Mouse (Mus musculus) liver, postnatal 0 days (tissue): Measurements from ENCODE around the gene Ndufb8. TPM values are rescaled to one million over a fixed set of nuclear protein-coding genes. Genes with fewer than 3 reads are reported as not detected.

Source experiments
- ATAC-seq: fragments of 200-750 bp; cut with Nextera tagmentation; 2 replicates; pipeline ENCODE4 v1.8.0; 2017; ENCODE audit warnings: mild to moderate bottlenecking, moderate library complexity
- DNase-seq: peaks from one replicate; pipeline ENCODE4 v3.0.0-alpha.2; 2016
- H3K27ac ChIP-seq: fragments of 300-500 bp; sonication (generic); 2 replicates; pipeline ENCODE4 v1.5.1; 2014; ENCODE audit warnings: antibody characterized with exemption, moderate library complexity, mild to moderate bottlenecking, low read depth
- H3K27me3 ChIP-seq: fragments of 300-500 bp; sonication (generic); 2 replicates; pipeline ENCODE4 v1.6.1; 2014; ENCODE audit warnings: low read length, control low read depth, mixed read lengths; ENCODE audit not compliant: insufficient read depth
- H3K36me3 ChIP-seq: fragments of 300-500 bp; sonication (generic); replicated peaks from 2 replicates; pipeline ENCODE4 v1.6.1; 2014; ENCODE audit warnings: mild to moderate bottlenecking, control low read depth, low read length, moderate library complexity, mixed read lengths; ENCODE audit not compliant: insufficient read depth
- H3K4me1 ChIP-seq: fragments of 300-500 bp; sonication (generic); 2 replicates; pipeline ENCODE4 v1.6.1; 2014; ENCODE audit warnings: antibody characterized with exemption, mild to moderate bottlenecking, control low read depth; ENCODE audit not compliant: insufficient read depth
- H3K4me2 ChIP-seq: fragments of 300-500 bp; sonication (generic); 2 replicates; pipeline ENCODE4 v1.6.1; 2014; ENCODE audit warnings: low read depth, mild to moderate bottlenecking, low read length, moderate library complexity, mixed read lengths
- H3K4me3 ChIP-seq: fragments of 300-500 bp; sonication (generic); 2 replicates; pipeline ENCODE4 v1.5.1; 2014; ENCODE audit warnings: low read depth, low read length
- H3K9ac ChIP-seq: fragments of 300-500 bp; sonication (generic); replicated peaks from 2 replicates; pipeline ENCODE4 v1.6.1; 2014; ENCODE audit warnings: mild to moderate bottlenecking, moderate library complexity
- H3K9me3 ChIP-seq: fragments of 300-500 bp; sonication (generic); 2 replicates; pipeline ENCODE4 v1.6.1; 2016; ENCODE audit warnings: mild to moderate bottlenecking, control low read depth, low read length, mixed read lengths
- CTCF ChIP-seq: sonication (generic); IDR thresholded peaks from 2 replicates; pipeline ENCODE4 v1.5.1; 2016; ENCODE audit warnings: antibody characterized with exemption, low read depth
- EP300 ChIP-seq: IDR thresholded peaks from 2 replicates; pipeline ENCODE4 v1.6.1; 2016; ENCODE audit warnings: antibody characterized with exemption, low read depth, mild to moderate bottlenecking
- WGBS: fragments of 180-500 bp; shearing (Covaris S2); extraction: QIAGEN DNeasy Blood & Tissue Kit; methylation state at CpG from one replicate; pipeline ENCODE4 v1.1.7; 2014; ENCODE audit not compliant: insufficient replicate concordance; 5-methylcytosine and 5-hydroxymethylcytosine counted together
- polyA plus RNA-seq: library from polyadenylated mRNA; unstranded; fragments of >200 nt; fragmentation: Nextera tagmentation; extraction: Ambion mirVana; gene quantifications from 2 replicates; pipeline ENCODE4 v1.2.1, GENCODE M21; 2015

The Ndufb8 gene
- 394 and 410 TPM in 2 replicates for polyA plus RNA-seq

GRCm38 (mm10) chr19:44554861-44555590 is at the start of gene Ndufb8:
Ndufb8 (minus strand) TSS chr19:44555440.
- ATAC-seq (peak; percentile 95), DNase-seq (peak; percentile 96)
- Histone ChIP-seq H3K9me3 (no peaks in the 10 kb centered on the region), H3K4me1 (peaks cover 7% of the 10 kb centered on the region), H3K9ac (peak within 1 kb of the TSS; percentile 93), H3K4me2 (peak within 1 kb of the TSS; percentile 84), H3K27ac (peak within 1 kb of the TSS; percentile 74), H3K27me3 (no peaks in the 10 kb centered on the region), H3K4me3 (peak within 1 kb of the TSS; percentile 84), H3K36me3 (peaks cover 33% of the 10 kb centered on the region)
- WGBS, result under 1% methylated on average over 50 of the region's 50 CpGs
- TF ChIP-seq EP300 (no peak), CTCF (no peak)

- H3K4me3 ChIP-seq, result no peak overlapping the region
- H3K4me2 ChIP-seq, result no peak overlapping the region
- no peak for ATAC-seq
- DNase-seq, result no peak
- H3K9me3 ChIP-seq, result no peaks in the 10 kb centered on the region
- no peak overlapping the region for H3K27ac ChIP-seq
- 87% methylated on average over 14 of the region's 14 CpGs for WGBS
- no peaks in the 10 kb centered on the region for H3K36me3 ChIP-seq
- H3K27me3 ChIP-seq, result no peaks in the 10 kb centered on the region
- H3K4me1 ChIP-seq, result no peaks in the 10 kb centered on the region
- H3K9ac ChIP-seq, result no peak overlapping the region
- TF ChIP-seq EP300 (no peak), CTCF (no peak)
Observed at GRCm38 (mm10) chr19:44594180-44594579, 38.9 kb upstream of the Ndufb8 start.

GRCm38 (mm10) chr19:44591638-44592037 is 36.4 kb upstream of the Ndufb8 start:
- no peak overlapping the region for H3K4me3 ChIP-seq
- no peaks in the 10 kb centered on the region for H3K4me1 ChIP-seq
- no peak overlapping the region for H3K4me2 ChIP-seq
- ATAC-seq (no peak), DNase-seq (no peak)
- no peaks in the 10 kb centered on the region for H3K36me3 ChIP-seq
- no peak overlapping the region for H3K9ac ChIP-seq
- no peaks in the 10 kb centered on the region for H3K9me3 ChIP-seq
- 66% methylated on average over 6 of the region's 6 CpGs for WGBS
- H3K27ac ChIP-seq, result no peak overlapping the region
- no peak for TF ChIP-seq EP300
- H3K27me3 ChIP-seq, result no peaks in the 10 kb centered on the region

- no peak for DNase-seq
- Histone ChIP-seq H3K9me3 (no peaks in the 10 kb centered on the region), H3K4me1 (no peaks in the 10 kb centered on the region), H3K27me3 (0 out of 2 replicates have a peak, but pooled peaks cover 3% of the 10 kb centered on the region), H3K4me2 (no peak overlapping the region), H3K36me3 (no peaks in the 10 kb centered on the region), H3K27ac (no peak overlapping the region), H3K4me3 (no peak overlapping the region), H3K9ac (no peak overlapping the region)
- no peak for ATAC-seq
- WGBS, result 67% methylated on average over 18 of the region's 18 CpGs
- TF ChIP-seq CTCF (no peak), EP300 (no peak)
Observed at GRCm38 (mm10) chr19:44590992-44591391, 35.8 kb upstream of the Ndufb8 start.

- ATAC-seq (no peak), DNase-seq (no peak)
- Histone ChIP-seq H3K4me3 (no peak overlapping the region), H3K9me3 (no peaks in the 10 kb centered on the region), H3K27me3 (0 out of 2 replicates have a peak, but pooled peaks cover 7% of the 10 kb centered on the region), H3K36me3 (no peaks in the 10 kb centered on the region), H3K27ac (no peak overlapping the region), H3K9ac (no peak overlapping the region), H3K4me1 (no peaks in the 10 kb centered on the region), H3K4me2 (no peak overlapping the region)
- TF ChIP-seq EP300 (no peak), CTCF (no peak)
- 57% methylated on average over 7 of the region's 7 CpGs for WGBS
Observed at GRCm38 (mm10) chr19:44589591-44590223, 34.5 kb upstream of the Ndufb8 start.

GRCm38 (mm10) chr19:44588036-44588435 is 32.8 kb upstream of the Ndufb8 start:
- no peak overlapping the region for H3K27ac ChIP-seq
- DNase-seq, result no peak
- H3K4me1 ChIP-seq, result no peaks in the 10 kb centered on the region
- ATAC-seq, result no peak
- TF ChIP-seq EP300 (no peak), CTCF (no peak)
- H3K36me3 ChIP-seq, result no peaks in the 10 kb centered on the region
- H3K9me3 ChIP-seq, result no peaks in the 10 kb centered on the region
- H3K27me3 ChIP-seq, result 0 out of 2 replicates have a peak, but pooled peaks cover 7% of the 10 kb centered on the region
- H3K4me2 ChIP-seq, result no peak overlapping the region
- no peak overlapping the region for H3K9ac ChIP-seq
- H3K4me3 ChIP-seq, result no peak overlapping the region
- WGBS, result 41% methylated on average over 4 of the region's 4 CpGs
